Mouse (Mus musculus) cerebellum, adult 11-12 months (tissue): ENCODE data around the gene Thsd7b.
A peak's percentile ranks its signal among the peaks of the same experiment; 100 is the strongest.

Experiments used
- DNase-seq: peaks from one replicate; pipeline ENCODE4 v3.0.0; 2022

Thsd7b gene

GRCm38 (mm10) chr1:129272982-129273937, at the start of gene Thsd7b:
Thsd7b (plus strand) TSS chr1:129273302.
- peak; percentile 3 for DNase-seq

GRCm38 (mm10) chr1:129244292-129244691, 28.8 kb upstream of the Thsd7b start:
- no peak for DNase-seq

GRCm38 (mm10) chr1:129250704-129251443, 22.2 kb upstream of the Thsd7b start:
- no peak for DNase-seq

- no peak for DNase-seq
These were observed 6.4 kb upstream of the Thsd7b start for GRCm38 (mm10) chr1:129266684-129267083.

GRCm38 (mm10) chr1:129304173-129304572, 31.1 kb downstream of the Thsd7b start:
- DNase-seq: no peak

- DNase-seq: no peak
These were observed 51.3 kb downstream of the Thsd7b start for GRCm38 (mm10) chr1:129324388-129324787.

- no peak for DNase-seq
These were observed 51.7 kb downstream of the Thsd7b start for GRCm38 (mm10) chr1:129324798-129325197.

- DNase-seq: no peak
These were observed 83.5 kb downstream of the Thsd7b start for GRCm38 (mm10) chr1:129356631-129357030.

- DNase-seq: no peak
These were observed 84.3 kb downstream of the Thsd7b start for GRCm38 (mm10) chr1:129357378-129357777.

GRCm38 (mm10) chr1:129363368-129363767, 90.3 kb downstream of the Thsd7b start:
- no peak for DNase-seq

GRCm38 (mm10) chr1:129364828-129365227, 91.7 kb downstream of the Thsd7b start:
- DNase-seq: no peak

GRCm38 (mm10) chr1:129365590-129365989, 92.5 kb downstream of the Thsd7b start:
- no peak for DNase-seq

- DNase-seq: no peak
These were observed 113.4 kb downstream of the Thsd7b start for GRCm38 (mm10) chr1:129386479-129386878.

GRCm38 (mm10) chr1:129411584-129411983, 138.5 kb downstream of the Thsd7b start:
- no peak for DNase-seq

GRCm38 (mm10) chr1:129421581-129421980, 148.5 kb downstream of the Thsd7b start:
- DNase-seq: no peak

GRCm38 (mm10) chr1:129464414-129464813, 191.3 kb downstream of the Thsd7b start:
- no peak for DNase-seq

GRCm38 (mm10) chr1:129473504-129473903, 200.4 kb downstream of the Thsd7b start:
- DNase-seq: no peak

GRCm38 (mm10) chr1:129484266-129485031, 211.3 kb downstream of the Thsd7b start:
- DNase-seq: no peak

GRCm38 (mm10) chr1:129491136-129491535, 218.0 kb downstream of the Thsd7b start:
- no peak for DNase-seq

- no peak for DNase-seq
These were observed 220.8 kb downstream of the Thsd7b start for GRCm38 (mm10) chr1:129493929-129494328.

- DNase-seq: no peak
These were observed 228.6 kb downstream of the Thsd7b start for GRCm38 (mm10) chr1:129501707-129502106.

- peak; percentile 14 for DNase-seq
These were observed 243.3 kb downstream of the Thsd7b start for GRCm38 (mm10) chr1:129516379-129516778.

GRCm38 (mm10) chr1:129519751-129520150, 246.6 kb downstream of the Thsd7b start:
- no peak for DNase-seq
